Mouse (Mus musculus) frontal cortex, postnatal 36 days (tissue): ENCODE results near the gene Ankle2.

Experiments used
- DNase-seq, 2 experiments: peaks; one replicate each; pipeline ENCODE4 v3.0.0; 2022; ENCODE audit warnings: low spot score in 2 of 2

Gene Ankle2

DNA sequence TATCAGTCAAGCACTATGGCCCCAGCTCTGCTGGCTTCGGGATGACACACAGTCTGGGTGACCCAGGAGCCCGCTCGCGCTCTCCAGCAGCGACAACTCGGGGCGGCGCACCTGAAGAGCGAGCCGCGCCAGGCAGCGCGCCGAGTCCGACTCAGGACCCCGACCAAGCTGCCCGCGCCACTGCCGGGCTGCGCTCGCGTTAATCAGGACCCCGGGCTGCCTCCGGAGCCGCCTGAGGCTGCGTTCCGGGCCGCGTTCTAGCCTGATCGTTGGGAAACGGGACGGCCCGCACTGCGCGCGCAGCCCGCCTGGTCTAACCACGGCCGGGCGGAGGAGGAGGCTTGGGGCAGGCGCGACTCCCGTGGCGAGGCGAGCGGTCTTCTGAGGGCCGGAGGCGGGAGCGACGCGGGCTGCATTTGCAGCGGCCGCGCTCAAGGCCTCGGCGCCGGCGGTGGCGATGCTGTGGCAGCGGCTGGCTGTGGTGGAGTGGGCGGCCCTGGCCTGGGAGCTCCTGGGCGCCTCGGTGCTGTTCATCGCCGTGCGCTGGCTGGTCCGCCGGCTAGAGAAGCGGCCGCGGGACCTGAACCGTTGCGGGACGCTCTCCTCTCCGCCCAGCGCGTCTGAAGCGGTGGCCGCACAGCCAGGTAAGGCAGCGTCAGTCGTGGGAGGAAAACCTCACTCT, at the start of gene Ankle2:
TSS of gene Ankle2 (plus strand) at position 225 of the 682 bp plus-strand sequence.
- peak; percentile 90 to 92 for DNase-seq

DNA sequence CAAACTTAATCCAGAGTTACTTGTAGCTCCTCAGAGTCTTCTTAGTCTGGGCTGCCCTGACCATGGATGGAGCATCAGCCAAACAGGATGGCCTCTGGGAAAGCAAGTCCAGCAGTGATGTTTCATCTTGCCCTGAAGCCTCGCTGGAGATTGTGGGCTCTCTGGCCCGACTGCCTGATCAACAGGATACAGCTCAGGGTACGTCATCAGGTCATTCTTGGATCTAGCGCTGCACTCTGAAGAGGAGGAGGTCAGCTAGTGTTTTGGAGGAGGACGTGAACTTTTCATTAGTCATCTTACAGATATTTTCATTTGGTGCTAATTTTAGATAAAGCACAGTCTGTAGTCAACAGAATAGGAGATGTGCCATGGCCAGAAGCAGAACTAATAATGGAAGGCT, 49.1 kb upstream of the Ankle2 start:
- DNase-seq, result no peak

- no peak for DNase-seq
Measured at GRCm38 (mm10) chr5:110203164-110203895, 27.5 kb upstream of the Ankle2 start.

DNA sequence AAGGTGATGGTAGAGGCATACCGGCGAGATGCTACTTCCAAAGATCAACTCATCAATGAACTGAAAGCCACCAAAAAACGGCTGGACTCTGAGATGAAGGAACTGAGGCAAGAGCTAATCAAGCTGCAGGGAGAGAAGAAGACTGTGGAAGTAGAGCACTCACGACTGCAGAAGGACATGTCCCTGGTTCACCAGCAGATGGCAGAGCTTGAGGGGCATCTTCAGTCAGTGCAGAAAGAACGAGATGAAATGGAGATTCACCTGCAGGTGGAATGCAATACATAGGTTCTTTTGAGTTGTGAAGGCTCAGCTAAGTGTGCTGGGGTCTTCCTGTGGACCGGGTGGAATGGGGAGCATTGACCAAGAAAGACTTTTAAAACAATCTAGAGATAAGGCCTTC, 26.0 kb upstream of the Ankle2 start:
- DNase-seq, result no peak

DNA sequence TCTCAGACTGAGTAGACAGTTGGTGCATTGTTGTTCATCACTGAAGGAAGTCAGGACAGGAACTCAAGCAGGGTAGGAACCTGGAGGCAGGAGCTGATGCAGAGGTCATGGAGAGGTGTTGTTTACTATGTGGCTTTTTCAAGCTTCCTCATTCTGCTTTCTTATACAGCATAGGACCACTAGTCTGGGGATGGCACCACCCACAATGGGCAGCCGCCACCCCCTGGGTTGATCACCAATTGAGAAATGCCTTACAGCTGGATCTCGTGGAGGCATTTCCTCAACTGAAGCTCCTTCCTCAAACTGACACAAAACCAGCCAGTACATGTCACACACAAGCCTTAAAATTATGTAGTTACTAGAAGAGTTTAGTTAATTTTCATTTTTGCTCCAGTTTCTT, 19.5 kb upstream of the Ankle2 start:
- DNase-seq, result no peak

GRCm38 (mm10) chr5:110216780-110217179, 14.0 kb upstream of the Ankle2 start:
- no peak for DNase-seq

GRCm38 (mm10) chr5:110220331-110220730, 10.5 kb upstream of the Ankle2 start:
- no peak for DNase-seq

DNA sequence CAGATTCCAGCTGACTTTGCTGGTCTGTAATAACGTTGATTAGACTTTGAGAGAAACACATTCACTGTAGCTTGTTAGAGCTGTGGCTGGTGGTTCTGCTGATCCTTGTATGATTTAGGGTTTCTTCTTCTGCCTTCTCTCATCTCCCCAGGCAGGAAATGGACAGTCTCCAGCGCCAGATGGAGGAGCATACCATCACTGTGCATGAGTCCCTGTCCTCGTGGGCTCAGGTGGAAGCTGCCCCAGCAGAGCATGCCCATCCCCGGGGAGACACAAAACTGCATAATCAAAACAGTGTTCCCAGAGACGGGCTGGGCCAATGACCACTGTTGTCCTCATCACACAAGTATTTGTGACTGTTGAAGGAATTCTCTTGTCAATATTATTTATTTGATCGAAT, 8.0 kb upstream of the Ankle2 start:
- DNase-seq, result no peak

DNA sequence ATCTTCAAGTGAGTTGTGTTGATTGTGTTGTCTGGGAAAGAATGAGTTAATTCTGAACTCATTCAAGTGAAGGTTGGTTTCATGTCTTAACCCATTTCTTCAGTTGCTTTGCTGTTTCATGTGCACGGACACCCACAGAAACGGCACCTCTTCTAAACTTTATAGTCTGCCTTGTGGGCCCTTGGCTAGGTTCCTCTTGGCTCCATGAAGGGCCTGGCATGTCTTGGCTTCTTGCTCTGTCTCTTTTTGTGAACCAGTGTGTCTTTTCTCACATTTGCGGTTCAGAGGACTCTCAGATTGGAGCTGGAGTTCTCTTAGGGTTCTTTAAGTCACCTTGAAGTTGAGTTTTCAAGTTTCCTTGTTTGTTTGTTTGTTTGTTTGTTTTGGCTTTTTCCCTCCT, 5.7 kb upstream of the Ankle2 start:
- DNase-seq, result no peak

DNA sequence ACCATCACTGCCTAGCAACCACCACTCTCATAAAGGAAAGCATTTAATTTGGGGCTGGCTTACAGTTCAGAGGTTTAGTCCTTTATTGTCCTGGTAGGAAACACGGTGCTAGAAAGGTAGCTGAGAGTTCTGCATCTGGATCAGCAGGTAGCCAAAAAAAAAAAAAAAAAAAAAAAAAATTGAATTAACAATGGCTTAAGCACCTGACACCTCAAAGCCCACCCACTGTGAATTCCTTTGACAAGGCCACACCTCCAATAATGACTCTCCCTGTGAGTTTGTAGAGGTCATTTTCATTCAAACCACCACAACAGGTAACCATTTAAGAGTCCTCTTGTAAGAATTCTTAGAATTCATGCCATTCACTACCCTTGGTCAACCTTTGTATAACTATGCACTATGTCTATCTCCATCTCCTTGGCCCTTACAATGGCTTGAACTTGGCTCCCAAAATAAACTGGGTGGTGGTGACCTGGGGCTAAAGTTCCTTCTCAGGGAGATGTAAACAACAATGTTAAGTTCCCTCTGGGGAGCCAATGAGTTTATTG, 3.4 kb upstream of the Ankle2 start:
- DNase-seq, result no peak

DNA sequence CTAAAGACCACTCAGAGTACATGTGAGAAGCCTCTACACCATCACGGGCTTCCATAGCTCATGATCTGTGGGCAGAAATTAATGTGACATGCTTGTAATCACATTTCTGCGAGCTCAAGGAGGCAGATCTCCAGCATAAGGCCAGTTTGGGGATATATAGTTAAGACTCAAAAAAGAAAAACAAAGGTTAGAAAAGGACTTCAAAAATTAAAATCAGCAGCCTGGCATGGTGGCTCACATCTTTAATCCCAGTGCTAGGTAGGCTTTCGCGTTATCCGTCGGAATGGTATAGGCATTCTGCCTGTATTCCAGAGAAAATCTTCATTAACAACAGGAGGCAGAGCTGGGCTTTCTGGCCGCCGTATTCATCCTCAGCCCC, 414 bp upstream of the Ankle2 start:
- DNase-seq, result no peak

GRCm38 (mm10) chr5:110231638-110232037, 834 bp downstream of the Ankle2 start:
- no peak for DNase-seq

- DNase-seq, result no peak
Measured at GRCm38 (mm10) chr5:110232346-110232745, 1.5 kb downstream of the Ankle2 start.

- no peak for DNase-seq
Measured at GRCm38 (mm10) chr5:110244091-110244490, 13.3 kb downstream of the Ankle2 start.

- no peak for DNase-seq
Measured at GRCm38 (mm10) chr5:110266941-110267340, 36.1 kb downstream of the Ankle2 start.

DNA sequence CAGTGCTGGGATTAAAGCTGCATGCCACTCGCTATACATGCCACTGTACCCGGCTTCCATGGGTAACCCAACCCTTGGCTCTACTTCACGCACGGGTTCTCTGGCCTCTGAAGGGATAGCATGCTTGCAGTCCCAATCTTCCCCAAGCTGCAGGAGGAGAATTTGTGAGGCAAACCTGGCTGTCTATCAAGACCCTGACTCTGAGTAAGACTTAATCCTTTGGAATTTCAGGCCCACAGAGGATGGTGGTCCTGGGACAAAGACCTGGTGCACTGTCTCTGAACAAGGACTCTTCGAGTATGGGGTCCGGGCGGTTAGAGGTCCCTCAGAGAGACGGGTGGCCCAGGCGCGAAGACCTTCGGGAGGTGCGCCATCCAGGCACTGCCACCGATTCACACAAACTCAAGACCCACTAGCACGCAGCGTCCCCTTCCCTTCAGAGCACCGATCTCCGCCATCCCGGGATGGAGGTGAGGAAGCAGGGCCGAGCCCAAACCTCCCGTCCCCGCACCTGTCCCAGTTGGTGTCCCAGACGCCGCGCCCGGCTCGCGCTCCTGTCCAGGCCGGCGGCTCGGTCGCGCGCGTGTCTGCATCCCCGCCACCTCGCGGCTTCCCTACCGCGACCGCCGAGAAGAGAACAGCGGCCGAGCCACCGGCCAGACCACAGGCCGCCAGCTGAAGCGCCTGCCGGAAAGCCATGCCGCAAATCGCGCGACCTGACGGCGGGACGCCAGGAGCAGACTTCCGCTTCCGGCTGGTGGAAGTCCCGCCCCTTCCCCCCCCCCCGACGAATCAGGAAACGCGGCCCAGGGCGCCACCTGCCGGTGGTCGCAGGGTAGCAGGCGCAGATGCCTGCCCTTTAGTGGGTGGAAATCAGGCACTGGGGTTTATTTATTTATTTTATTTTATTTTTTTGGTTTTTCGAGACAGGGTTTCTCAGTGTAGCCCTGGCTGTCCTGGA, 38.6 kb downstream of the Ankle2 start, which contains the start of gene Pgam5:
TSS of gene Pgam5 (minus strand) at position 773 of the 961 bp plus-strand sequence.
- DNase-seq, result peak; percentile 84 to 86

GRCm38 (mm10) chr5:110270242-110270641, 39.4 kb downstream of the Ankle2 start:
- DNase-seq, result no peak

DNA sequence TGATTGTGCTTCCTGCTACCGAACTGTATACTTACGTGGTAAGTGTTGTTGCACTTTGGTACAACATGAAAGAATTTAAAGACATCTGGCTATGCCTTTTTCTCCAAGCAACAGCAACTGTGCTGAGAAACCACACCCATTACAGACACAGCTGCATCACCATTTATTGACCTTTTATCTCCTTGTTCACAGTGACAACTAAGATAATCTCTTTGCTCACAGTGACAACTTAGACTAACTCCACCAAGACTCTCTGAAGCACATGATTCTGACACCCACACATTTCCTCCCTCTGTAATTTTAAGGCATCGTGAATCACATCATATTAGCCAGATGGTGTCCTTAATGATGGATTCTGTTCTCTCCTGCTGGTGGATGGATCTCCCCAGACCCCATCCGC, 43.3 kb downstream of the Ankle2 start:
- no peak for DNase-seq

GRCm38 (mm10) chr5:110274846-110275245, 44.0 kb downstream of the Ankle2 start:
- DNase-seq, result no peak

DNA sequence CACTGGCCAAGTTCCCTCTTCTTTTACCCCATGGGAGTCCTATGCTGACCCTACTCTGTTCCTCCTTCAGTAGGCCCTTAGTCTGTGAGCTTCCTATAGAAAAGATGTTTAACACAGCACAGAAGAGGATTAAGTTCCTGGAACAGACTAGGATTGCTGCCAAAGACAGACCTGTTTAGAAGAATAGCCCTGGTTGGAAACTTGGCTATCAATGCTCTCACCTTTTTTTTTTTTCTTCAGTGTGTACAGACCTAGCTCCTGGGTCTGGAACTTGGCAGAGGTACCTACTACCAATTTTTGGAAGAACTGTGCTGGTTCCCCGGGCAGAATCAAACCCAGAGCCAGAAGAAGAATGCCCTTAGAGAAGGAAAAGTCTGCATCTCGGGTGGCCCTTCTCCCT, 45.6 kb downstream of the Ankle2 start:
- no peak for DNase-seq

- DNase-seq, result no peak
Measured at GRCm38 (mm10) chr5:110276910-110277309, 46.1 kb downstream of the Ankle2 start.

DNA sequence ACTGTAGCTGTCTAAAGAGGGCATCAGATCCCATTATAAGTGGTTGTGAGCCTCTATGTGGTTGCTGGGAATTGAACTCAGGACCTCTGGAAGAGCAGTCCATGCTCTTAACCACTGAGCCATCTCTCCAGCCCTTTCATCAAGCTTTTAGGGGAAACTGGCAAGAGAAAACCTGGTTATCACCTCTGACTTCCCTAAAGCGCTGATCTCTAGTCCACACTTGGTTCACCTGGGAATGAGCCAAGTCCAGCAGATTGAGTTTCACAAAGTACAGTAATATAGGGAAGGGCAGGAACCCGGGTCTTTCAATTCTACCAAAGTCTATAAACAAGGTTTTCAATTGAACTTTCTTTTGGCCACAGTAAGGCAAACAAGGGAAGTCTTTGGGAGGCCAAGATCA, 51.2 kb downstream of the Ankle2 start:
- DNase-seq, result no peak
